Mouse (Mus musculus): ENCODE data around the gene Grk1. TPM values are rescaled to one million over a fixed set of nuclear protein-coding genes. Genes with fewer than 3 reads are reported as not detected.

Grk1 gene
- polyA plus RNA-seq, 1 experiment from 2014 or later: 0.04 TPM

GRCm38 (mm10) chr8:13461085-13461765 is 56.3 kb downstream of the Grk1 start:
- Histone ChIP-seq H3K27ac (no peak overlapping the region), H3K4me3 (replicated peaks) (no peak overlapping the region), H3K4me1 (replicated peaks) (no peaks in the 10 kb centered on the region), H3K36me3 (no peaks in the 10 kb centered on the region), H3K9me3 (no peaks in the 10 kb centered on the region), H3K27me3 (no peaks in the 10 kb centered on the region), H3K9ac (replicated peaks) (no peak overlapping the region), H3K4me2 (replicated peaks) (no peak overlapping the region)
- 82% methylated on average over 17 of the region's 17 CpGs for WGBS
- ATAC-seq: no peak

GRCm38 (mm10) chr8:13461843-13462242 is 57.0 kb downstream of the Grk1 start:
- 46% methylated on average over 4 of the region's 4 CpGs for WGBS
- Histone ChIP-seq H3K4me2 (replicated peaks) (no peak overlapping the region), H3K9ac (replicated peaks) (no peak overlapping the region), H3K9me3 (no peaks in the 10 kb centered on the region), H3K4me3 (replicated peaks) (no peak overlapping the region), H3K27ac (no peak overlapping the region), H3K27me3 (no peaks in the 10 kb centered on the region), H3K4me1 (replicated peaks) (no peaks in the 10 kb centered on the region), H3K36me3 (no peaks in the 10 kb centered on the region)
- ATAC-seq: no peak

GRCm38 (mm10) chr8:13462392-13462791 is 57.5 kb downstream of the Grk1 start:
- 87% methylated on average over 10 of the region's 10 CpGs for WGBS
- no peaks in the 10 kb centered on the region for H3K9me3 ChIP-seq
- no peaks in the 10 kb centered on the region for H3K36me3 ChIP-seq
- H3K27me3 ChIP-seq: no peaks in the 10 kb centered on the region
- no peak overlapping the region for H3K4me3 ChIP-seq (replicated peaks)
- H3K4me2 ChIP-seq (replicated peaks): no peak overlapping the region
- ATAC-seq: no peak
- H3K4me1 ChIP-seq (replicated peaks): no peaks in the 10 kb centered on the region
- no peak overlapping the region for H3K27ac ChIP-seq
- no peak overlapping the region for H3K9ac ChIP-seq (replicated peaks)

- H3K27ac ChIP-seq: no peak overlapping the region
- H3K4me3 ChIP-seq (replicated peaks): no peak overlapping the region
- H3K9ac ChIP-seq (replicated peaks): no peak overlapping the region
- H3K36me3 ChIP-seq: no peaks in the 10 kb centered on the region
- no peak for ATAC-seq
- no peaks in the 10 kb centered on the region for H3K4me1 ChIP-seq (replicated peaks)
- WGBS: 71% methylated on average over 7 of the region's 7 CpGs
- H3K9me3 ChIP-seq: no peaks in the 10 kb centered on the region
- no peak overlapping the region for H3K4me2 ChIP-seq (replicated peaks)
- H3K27me3 ChIP-seq: no peaks in the 10 kb centered on the region
Measured at GRCm38 (mm10) chr8:13465324-13465723, 60.4 kb downstream of the Grk1 start.

GRCm38 (mm10) chr8:13466989-13467388 is 62.1 kb downstream of the Grk1 start:
- no peaks in the 10 kb centered on the region for H3K4me1 ChIP-seq (replicated peaks)
- ATAC-seq: no peak
- H3K36me3 ChIP-seq: no peaks in the 10 kb centered on the region
- no peak overlapping the region for H3K9ac ChIP-seq (replicated peaks)
- WGBS: 69% methylated on average over 5 of the region's 5 CpGs
- no peak overlapping the region for H3K4me3 ChIP-seq (replicated peaks)
- H3K9me3 ChIP-seq: no peaks in the 10 kb centered on the region
- no peak overlapping the region for H3K27ac ChIP-seq
- no peaks in the 10 kb centered on the region for H3K27me3 ChIP-seq
- no peak overlapping the region for H3K4me2 ChIP-seq (replicated peaks)

- ATAC-seq: no peak
- Histone ChIP-seq H3K4me3 (replicated peaks) (no peak overlapping the region), H3K4me1 (replicated peaks) (no peaks in the 10 kb centered on the region), H3K9me3 (no peaks in the 10 kb centered on the region), H3K4me2 (replicated peaks) (no peak overlapping the region), H3K27ac (no peak overlapping the region), H3K9ac (replicated peaks) (no peak overlapping the region), H3K36me3 (no peaks in the 10 kb centered on the region), H3K27me3 (no peaks in the 10 kb centered on the region)
- 84% methylated on average over 9 of the region's 9 CpGs for WGBS
Measured at GRCm38 (mm10) chr8:13468737-13469136, 63.9 kb downstream of the Grk1 start.

- Histone ChIP-seq H3K9ac (replicated peaks) (no peak overlapping the region), H3K27ac (no peak overlapping the region), H3K4me2 (replicated peaks) (no peak overlapping the region), H3K27me3 (no peaks in the 10 kb centered on the region), H3K4me1 (replicated peaks) (no peaks in the 10 kb centered on the region), H3K36me3 (no peaks in the 10 kb centered on the region), H3K4me3 (replicated peaks) (no peak overlapping the region), H3K9me3 (no peaks in the 10 kb centered on the region)
- WGBS: 88% methylated on average over 11 of the region's 11 CpGs
- ATAC-seq: no peak
Measured at GRCm38 (mm10) chr8:13471484-13471883, 66.6 kb downstream of the Grk1 start.

Other genes with a start within 250 kb of the Grk1 start
- gene Lamp1, start 245.9 kb upstream of the Grk1 start, polyA plus RNA-seq (2015; fragmentation: Nextera tagmentation; extraction: Ambion mirVana): 223 and 242 TPM in 2 replicates
- gene Grtp1, start 204.5 kb upstream of the Grk1 start, polyA plus RNA-seq (2015; fragmentation: Nextera tagmentation; extraction: Ambion mirVana): 15.0 and 17.9 TPM in 2 replicates
- gene Adprhl1, start 150.9 kb upstream of the Grk1 start, polyA plus RNA-seq (2015; fragmentation: Nextera tagmentation; extraction: Ambion mirVana): 0.23 TPM in 1 of 2 replicates, not detected in the other
- 32.5 and 32.9 TPM in 2 replicates for gene Dcun1d2, start 117.0 kb upstream of the Grk1 start, polyA plus RNA-seq (2015; fragmentation: Nextera tagmentation; extraction: Ambion mirVana)
- 43.1 and 46.9 TPM in 2 replicates for gene Tmco3, start 116.9 kb upstream of the Grk1 start, polyA plus RNA-seq (2015; fragmentation: Nextera tagmentation; extraction: Ambion mirVana)
- 111 and 115 TPM in 2 replicates for gene Tfdp1, start 66.3 kb upstream of the Grk1 start, polyA plus RNA-seq (2015; fragmentation: Nextera tagmentation; extraction: Ambion mirVana)
- gene Atp4b, start 8.3 kb upstream of the Grk1 start, polyA plus RNA-seq (2015; fragmentation: Nextera tagmentation; extraction: Ambion mirVana): not detected in 2 replicates
- gene Tmem255b, start 30.1 kb downstream of the Grk1 start, polyA plus RNA-seq (2015; fragmentation: Nextera tagmentation; extraction: Ambion mirVana): not detected in 2 replicates
- gene Gas6, start 89.4 kb downstream of the Grk1 start, polyA plus RNA-seq (2015; fragmentation: Nextera tagmentation; extraction: Ambion mirVana): 13.8 and 15.9 TPM in 2 replicates
- gene 1700029H14Rik, start 157.4 kb downstream of the Grk1 start, polyA plus RNA-seq (2015; fragmentation: Nextera tagmentation; extraction: Ambion mirVana): not detected in 2 replicates

All from midbrain, embryonic 13.5 days (tissue).